Mouse (Mus musculus): ENCODE measurements around the gene Pik3c2b. TPM values are rescaled to one million over a fixed set of nuclear protein-coding genes. Genes with fewer than 3 reads are reported as not detected.
A peak's percentile ranks its signal among the peaks of the same experiment; 100 is the strongest.

Gene Pik3c2b
- 8.0 and 9.7 TPM in 2 replicates for polyA plus RNA-seq (2015; fragmentation: Nextera tagmentation; extraction: Ambion mirVana)

GRCm38 (mm10) chr1:133045011-133045860, at the start of gene Pik3c2b:
TSS of gene Pik3c2b (plus strand) at chr1:133045667.
- peak within 1 kb of the TSS; percentile 91 for H3K4me2 ChIP-seq
- peak within 1 kb of the TSS; percentile 86 for H3K27ac ChIP-seq
- no peaks in the 10 kb centered on the region for H3K36me3 ChIP-seq
- peaks cover 30% of the 10 kb centered on the region for H3K4me1 ChIP-seq (replicated peaks)
- no peaks in the 10 kb centered on the region for H3K27me3 ChIP-seq
- H3K4me3 ChIP-seq = peak within 1 kb of the TSS; percentile 68
- ATAC-seq (replicated peaks; ENCODE audit: insufficient number of reproducible peaks, insufficient read depth, low FRiP score, low read depth) = no peak
- no peaks in the 10 kb centered on the region for H3K9me3 ChIP-seq (replicated peaks)
- peak within 1 kb of the TSS; percentile 82 for H3K9ac ChIP-seq
- WGBS = 8% methylated on average over 15 of the region's 15 CpGs

- WGBS = 92% methylated on average over 6 of the region's 6 CpGs
- H3K36me3 ChIP-seq = peaks cover 81% of the 10 kb centered on the region
Measured at GRCm38 (mm10) chr1:133000347-133000746, 45.1 kb upstream of the Pik3c2b start.

GRCm38 (mm10) chr1:133006571-133006970, 38.9 kb upstream of the Pik3c2b start:
- Histone ChIP-seq H3K4me1 (replicated peaks) (peaks cover 10% of the 10 kb centered on the region), H3K9ac (no peak overlapping the region), H3K9me3 (replicated peaks) (no peaks in the 10 kb centered on the region), H3K27ac (no peak overlapping the region), H3K27me3 (no peaks in the 10 kb centered on the region), H3K36me3 (peaks cover 49% of the 10 kb centered on the region), H3K4me3 (no peak overlapping the region), H3K4me2 (no peak overlapping the region)
- no peak for ATAC-seq (replicated peaks; ENCODE audit: insufficient number of reproducible peaks, insufficient read depth, low FRiP score, low read depth)
- WGBS = 85% methylated on average over 3 of the region's 3 CpGs

More at GRCm38 (mm10) chr1:133000347-133000746, 45.1 kb upstream of the Pik3c2b start:
- Histone ChIP-seq H3K4me2 (no peak overlapping the region), H3K4me3 (no peak overlapping the region), H3K27ac (no peak overlapping the region), H3K9me3 (replicated peaks) (no peaks in the 10 kb centered on the region), H3K4me1 (replicated peaks) (no peaks in the 10 kb centered on the region), H3K27me3 (no peaks in the 10 kb centered on the region), H3K9ac (no peak overlapping the region)
- ATAC-seq (replicated peaks; ENCODE audit: insufficient number of reproducible peaks, insufficient read depth, low FRiP score, low read depth) = no peak

- Histone ChIP-seq H3K27me3 (no peaks in the 10 kb centered on the region), H3K4me3 (no peak overlapping the region), H3K36me3 (peaks cover 54% of the 10 kb centered on the region), H3K27ac (no peak overlapping the region), H3K4me1 (replicated peaks) (peaks cover 8% of the 10 kb centered on the region), H3K9ac (no peak overlapping the region), H3K4me2 (no peak overlapping the region), H3K9me3 (replicated peaks) (no peaks in the 10 kb centered on the region)
- ATAC-seq (replicated peaks; ENCODE audit: insufficient number of reproducible peaks, insufficient read depth, low FRiP score, low read depth) = no peak
- 80% methylated on average over 12 of the region's 13 CpGs for WGBS
Measured at GRCm38 (mm10) chr1:133011955-133012841, 33.3 kb upstream of the Pik3c2b start.

GRCm38 (mm10) chr1:133013331-133013730, 32.1 kb upstream of the Pik3c2b start:
- Histone ChIP-seq H3K9ac (no peak overlapping the region), H3K27me3 (no peaks in the 10 kb centered on the region), H3K9me3 (replicated peaks) (no peaks in the 10 kb centered on the region), H3K36me3 (peaks cover 62% of the 10 kb centered on the region), H3K4me3 (no peak overlapping the region), H3K27ac (no peak overlapping the region), H3K4me2 (no peak overlapping the region), H3K4me1 (replicated peaks) (0 out of 2 replicates have a peak, but pooled peaks cover 3% of the 10 kb centered on the region)
- ATAC-seq (replicated peaks; ENCODE audit: insufficient number of reproducible peaks, insufficient read depth, low FRiP score, low read depth) = no peak

- Histone ChIP-seq H3K4me2 (no peak overlapping the region), H3K36me3 (peaks cover 56% of the 10 kb centered on the region), H3K27ac (no peak overlapping the region), H3K27me3 (no peaks in the 10 kb centered on the region), H3K4me3 (no peak overlapping the region), H3K9ac (no peak overlapping the region), H3K4me1 (replicated peaks) (0 out of 2 replicates have a peak, but pooled peaks cover 2% of the 10 kb centered on the region), H3K9me3 (replicated peaks) (no peaks in the 10 kb centered on the region)
- ATAC-seq (replicated peaks; ENCODE audit: insufficient number of reproducible peaks, insufficient read depth, low FRiP score, low read depth) = no peak
- WGBS = 93% methylated on average over 1 of the region's 1 CpGs
Measured at GRCm38 (mm10) chr1:133014196-133014595, 31.3 kb upstream of the Pik3c2b start.

- Histone ChIP-seq H3K4me3 (no peak overlapping the region), H3K9me3 (replicated peaks) (no peaks in the 10 kb centered on the region), H3K27ac (no peak overlapping the region), H3K4me1 (replicated peaks) (peaks cover 13% of the 10 kb centered on the region), H3K4me2 (no peak overlapping the region), H3K36me3 (peaks cover 44% of the 10 kb centered on the region), H3K27me3 (no peaks in the 10 kb centered on the region), H3K9ac (no peak overlapping the region)
- ATAC-seq (replicated peaks; ENCODE audit: insufficient number of reproducible peaks, insufficient read depth, low FRiP score, low read depth) = no peak
- 90% methylated on average over 9 of the region's 9 CpGs for WGBS
Measured at GRCm38 (mm10) chr1:133016775-133017428, 28.6 kb upstream of the Pik3c2b start.

- H3K27ac ChIP-seq = no peak overlapping the region
Measured at GRCm38 (mm10) chr1:133018580-133018979, 26.9 kb upstream of the Pik3c2b start.

GRCm38 (mm10) chr1:133019312-133019711, 26.2 kb upstream of the Pik3c2b start:
- no peak overlapping the region for H3K4me2 ChIP-seq
- H3K36me3 ChIP-seq = peaks cover 29% of the 10 kb centered on the region
- no peak overlapping the region; the same call in 1 of the 2 replicates for H3K27ac ChIP-seq
- H3K9ac ChIP-seq = no peak overlapping the region
- no peaks in the 10 kb centered on the region for H3K27me3 ChIP-seq
- no peaks in the 10 kb centered on the region for H3K9me3 ChIP-seq (replicated peaks)
- no peak overlapping the region for H3K4me3 ChIP-seq
- H3K4me1 ChIP-seq (replicated peaks) = peaks cover 19% of the 10 kb centered on the region
- no peak for ATAC-seq (replicated peaks; ENCODE audit: insufficient number of reproducible peaks, insufficient read depth, low FRiP score, low read depth)

More at GRCm38 (mm10) chr1:133018580-133018979, 26.9 kb upstream of the Pik3c2b start:
- 81% methylated on average over 2 of the region's 2 CpGs for WGBS
- Histone ChIP-seq H3K4me1 (replicated peaks) (peaks cover 13% of the 10 kb centered on the region), H3K4me2 (no peak overlapping the region), H3K27me3 (no peaks in the 10 kb centered on the region), H3K36me3 (peaks cover 35% of the 10 kb centered on the region), H3K4me3 (no peak overlapping the region), H3K9me3 (replicated peaks) (no peaks in the 10 kb centered on the region), H3K9ac (no peak overlapping the region)
- no peak for ATAC-seq (replicated peaks; ENCODE audit: insufficient number of reproducible peaks, insufficient read depth, low FRiP score, low read depth)

GRCm38 (mm10) chr1:133020137-133020894, 25.2 kb upstream of the Pik3c2b start:
- no peak for ATAC-seq (replicated peaks; ENCODE audit: insufficient number of reproducible peaks, insufficient read depth, low FRiP score, low read depth)
- Histone ChIP-seq H3K4me2 (no peak overlapping the region), H3K9me3 (replicated peaks) (no peaks in the 10 kb centered on the region), H3K27me3 (no peaks in the 10 kb centered on the region), H3K4me3 (no peak overlapping the region), H3K36me3 (peaks cover 26% of the 10 kb centered on the region), H3K4me1 (replicated peaks) (peaks cover 21% of the 10 kb centered on the region), H3K9ac (no peak overlapping the region), H3K27ac (peak overlapping the region; percentile 2; the same call in 1 of the 2 replicates)
- 66% methylated on average over 3 of the region's 3 CpGs for WGBS

All from heart, embryonic 15.5 days (tissue).